Mouse (Mus musculus): ENCODE results near the gene Ulk4. TPM values are rescaled to one million over a fixed set of nuclear protein-coding genes. Genes with fewer than 3 reads are reported as not detected.
A peak's percentile ranks its signal among the peaks of the same experiment; 100 is the strongest.

Gene Ulk4
- 1 to 10 TPM; 7.2 to 7.5 TPM for total RNA-seq (2021)

DNA sequence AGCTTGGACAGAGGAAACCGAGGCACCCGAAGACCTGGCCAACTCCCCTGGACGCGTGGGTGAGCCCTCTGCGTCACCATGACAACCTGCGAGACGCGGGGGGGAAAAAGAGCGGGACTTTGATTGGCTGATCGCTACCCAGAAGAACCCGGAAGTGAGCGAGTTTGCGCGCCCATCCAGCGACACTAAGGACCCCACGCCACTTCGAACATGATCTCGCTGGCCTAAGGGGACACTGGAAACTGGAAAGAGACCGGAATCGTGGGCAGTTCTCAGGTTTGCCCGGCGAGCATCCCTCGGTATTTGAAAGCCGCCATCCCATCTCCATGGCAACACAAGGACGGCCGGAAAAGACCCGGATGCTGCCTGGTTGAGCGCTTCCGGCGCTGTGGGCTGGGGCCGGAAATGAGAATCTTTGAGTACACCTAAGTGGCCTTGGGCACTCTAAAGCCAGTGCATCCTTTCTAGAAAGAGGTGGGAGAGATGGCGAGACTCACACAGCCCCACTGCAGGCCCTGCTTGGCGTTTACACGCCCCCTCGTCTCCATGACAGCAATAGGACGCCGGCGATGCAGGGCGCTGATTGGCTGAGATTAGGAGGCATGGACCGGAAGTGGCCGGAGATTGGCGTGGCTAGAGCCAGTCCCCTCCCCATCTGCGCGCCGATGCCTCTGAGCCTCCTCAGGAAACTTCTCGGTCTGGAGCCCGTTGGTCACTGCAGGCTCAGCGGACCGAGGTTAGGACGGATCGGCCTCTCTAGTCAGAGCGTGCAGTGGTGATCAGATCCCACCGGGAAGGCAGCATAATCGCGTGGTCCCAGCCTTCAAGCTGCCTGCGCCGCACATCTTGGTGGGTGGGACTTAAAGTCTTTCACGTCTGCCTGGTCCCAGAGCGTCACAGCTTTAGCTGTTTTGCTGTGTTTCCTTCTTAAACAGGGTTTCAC, at the start of gene Ulk4:
Gene Ulk4 (minus strand): TSS at position 80 of the 943 bp plus-strand sequence.
- intact Hi-C loops (cut with DNase I), result no loop called here
- DNase-seq (ENCODE audit: extremely low spot score in 1 of 2, low spot score in 2 of 2), result peak; percentile 93 to 95

DNA sequence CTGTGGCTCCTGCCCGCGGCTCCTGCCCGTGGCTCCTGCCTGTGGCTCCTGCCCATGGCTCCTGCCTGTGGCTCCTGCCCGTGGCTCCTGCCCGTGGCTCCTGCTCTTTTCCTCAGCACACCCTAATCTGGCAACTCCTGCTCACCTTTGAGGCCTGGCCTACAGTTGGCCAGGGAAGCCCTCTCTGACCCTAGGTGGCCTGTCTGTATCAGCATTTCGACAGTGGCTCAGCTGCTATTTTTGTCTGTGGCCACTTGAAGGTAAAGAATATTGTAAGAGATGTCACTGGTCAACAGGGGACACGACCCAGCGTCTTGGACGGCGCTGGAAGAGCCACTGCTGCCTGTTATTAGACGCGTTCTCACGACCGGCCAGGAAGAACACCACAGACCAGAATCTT, 45.0 kb upstream of the Ulk4 start:
- no peak for DNase-seq (ENCODE audit: extremely low spot score in 1 of 2, low spot score in 2 of 2)
- intact Hi-C loops (cut with DNase I), result no loop called here

- intact Hi-C loops (cut with DNase I), result no loop called here
- no peak for DNase-seq (ENCODE audit: extremely low spot score in 1 of 2, low spot score in 2 of 2)
Observed at GRCm38 (mm10) chr9:121321118-121321517, 44.1 kb upstream of the Ulk4 start.

DNA sequence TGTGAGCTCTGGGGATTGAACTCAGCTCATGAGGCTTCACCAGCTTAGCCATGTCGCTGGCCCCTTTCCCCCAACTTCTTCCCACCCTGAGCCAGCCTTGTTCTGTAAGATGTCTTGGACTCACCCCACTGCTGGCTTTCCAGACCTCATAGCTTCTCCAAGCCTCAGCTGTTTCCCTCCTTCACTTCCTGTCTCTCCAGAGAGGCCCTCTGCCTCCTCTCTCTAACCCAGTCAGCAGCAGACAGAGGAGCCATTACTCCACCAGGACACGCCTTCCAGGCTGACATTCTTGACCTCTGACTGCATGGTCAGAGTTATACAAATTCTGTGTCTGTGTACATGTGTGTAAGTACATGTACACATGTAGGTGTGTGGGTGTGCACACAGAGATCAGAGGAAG, 43.4 kb upstream of the Ulk4 start:
- DNase-seq (ENCODE audit: extremely low spot score in 1 of 2, low spot score in 2 of 2), result no peak
- intact Hi-C loops (cut with DNase I), result no loop called here

DNA sequence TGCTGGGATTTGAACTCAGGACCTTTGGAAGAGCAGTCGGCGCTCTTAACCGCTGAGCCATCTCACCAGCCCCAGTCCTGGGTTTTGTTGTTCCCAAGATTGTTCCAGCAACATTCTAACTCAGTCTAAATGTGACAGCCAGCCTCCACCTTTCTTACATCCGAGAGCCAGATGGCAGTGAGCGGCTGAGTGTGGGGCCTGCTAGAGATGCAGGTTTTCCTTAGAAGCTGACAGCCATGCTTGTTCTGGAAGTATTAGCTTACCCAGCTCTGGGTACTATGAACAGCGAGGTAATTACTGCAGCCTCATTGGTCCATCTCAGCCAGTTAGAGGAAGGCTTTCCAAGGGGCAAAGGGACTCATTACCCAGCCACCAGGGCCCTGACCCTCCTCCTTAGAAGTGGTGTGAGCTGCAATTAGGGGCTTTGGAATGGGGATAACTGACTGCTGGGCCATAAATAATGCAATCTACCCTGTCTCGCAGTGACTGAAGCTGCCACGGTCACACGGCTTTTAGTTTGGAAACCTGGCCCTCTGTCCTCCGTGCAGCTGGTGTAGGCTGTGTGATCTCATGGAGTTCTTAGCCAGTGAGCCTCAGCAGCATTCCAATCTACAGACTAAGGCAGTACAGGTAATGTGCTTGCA, 42.4 kb upstream of the Ulk4 start:
- no peak for DNase-seq (ENCODE audit: extremely low spot score in 1 of 2, low spot score in 2 of 2)
- intact Hi-C loops (cut with DNase I), result no loop called here

DNA sequence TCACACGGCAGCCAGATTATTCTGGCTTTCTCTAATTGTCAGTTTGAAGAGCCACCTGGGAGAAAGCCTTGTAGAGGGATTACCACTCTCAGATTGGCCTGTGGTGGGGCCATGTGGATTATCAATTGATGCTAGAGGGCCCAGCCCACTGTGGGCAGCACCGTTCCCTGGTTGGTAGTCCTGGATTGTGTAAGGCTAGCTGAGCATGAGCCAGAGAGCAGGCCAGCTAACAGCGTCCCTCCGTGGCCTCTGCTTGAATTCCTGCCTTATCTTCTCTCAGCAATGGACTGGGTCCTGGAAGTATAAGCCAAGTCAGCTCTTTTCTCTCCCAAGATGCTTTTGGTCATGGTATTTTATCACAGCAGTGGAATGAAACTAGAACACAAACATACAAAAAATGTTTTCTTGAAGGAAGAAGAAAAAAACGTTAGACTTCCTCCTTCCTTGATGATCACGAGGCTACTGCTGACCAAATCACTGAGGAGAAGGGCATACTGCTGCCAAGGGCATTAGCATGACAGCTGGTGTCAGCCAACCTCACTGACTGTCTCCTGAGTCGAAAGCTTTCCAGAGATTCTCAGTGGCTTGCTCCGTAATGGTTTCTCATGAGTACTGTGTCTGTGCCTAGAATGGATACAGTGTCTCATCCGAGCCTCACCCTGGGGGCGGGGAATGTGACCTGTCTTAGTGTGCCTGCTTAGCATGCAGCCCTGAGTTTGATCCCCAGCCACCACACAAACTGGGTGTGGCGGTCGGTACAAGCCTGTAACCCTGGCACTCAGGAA, 39.8 kb upstream of the Ulk4 start:
- no peak for DNase-seq (ENCODE audit: extremely low spot score in 1 of 2, low spot score in 2 of 2)
- intact Hi-C loops (cut with DNase I), result no loop called here

DNA sequence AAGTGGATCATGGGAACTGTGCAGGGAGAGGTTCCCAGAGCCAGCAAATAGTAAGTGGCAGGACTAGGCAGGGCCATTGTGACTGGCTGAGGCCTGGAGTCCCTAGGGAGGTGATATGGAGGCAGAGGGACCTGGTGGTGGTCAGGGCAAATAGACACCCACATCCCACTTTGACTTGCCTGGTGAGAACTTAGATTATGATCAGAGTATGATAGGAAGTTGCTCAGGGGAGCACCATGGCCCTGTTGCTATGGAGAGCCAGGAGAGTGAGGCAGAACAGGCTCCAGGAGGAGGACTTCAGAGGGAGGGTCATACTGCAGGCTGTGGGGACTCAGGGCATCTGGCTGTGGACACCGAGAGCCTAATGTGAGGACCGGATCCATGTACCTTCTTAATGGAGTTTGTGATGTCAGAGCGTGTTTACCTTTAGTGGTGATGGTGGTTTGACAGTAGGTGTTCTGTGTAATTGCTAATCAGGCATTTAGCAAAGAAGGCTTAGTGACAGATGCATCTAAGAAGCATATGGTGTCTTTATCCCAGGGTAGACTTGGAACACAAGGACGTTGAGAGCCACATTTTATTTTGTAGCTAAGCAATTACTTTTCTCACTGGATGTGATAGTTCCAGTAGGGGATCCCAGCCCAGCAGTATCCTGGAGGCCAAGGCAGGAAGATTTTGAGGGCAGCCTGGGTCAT, 39.1 kb upstream of the Ulk4 start:
- intact Hi-C loops (cut with DNase I), result no loop called here
- DNase-seq (ENCODE audit: extremely low spot score in 1 of 2, low spot score in 2 of 2), result no peak

GRCm38 (mm10) chr9:121314541-121315152, 37.6 kb upstream of the Ulk4 start:
- DNase-seq (ENCODE audit: extremely low spot score in 1 of 2, low spot score in 2 of 2), result peak in 1 of 2 experiments; percentile 69
- intact Hi-C loops (cut with DNase I), result no loop called here

DNA sequence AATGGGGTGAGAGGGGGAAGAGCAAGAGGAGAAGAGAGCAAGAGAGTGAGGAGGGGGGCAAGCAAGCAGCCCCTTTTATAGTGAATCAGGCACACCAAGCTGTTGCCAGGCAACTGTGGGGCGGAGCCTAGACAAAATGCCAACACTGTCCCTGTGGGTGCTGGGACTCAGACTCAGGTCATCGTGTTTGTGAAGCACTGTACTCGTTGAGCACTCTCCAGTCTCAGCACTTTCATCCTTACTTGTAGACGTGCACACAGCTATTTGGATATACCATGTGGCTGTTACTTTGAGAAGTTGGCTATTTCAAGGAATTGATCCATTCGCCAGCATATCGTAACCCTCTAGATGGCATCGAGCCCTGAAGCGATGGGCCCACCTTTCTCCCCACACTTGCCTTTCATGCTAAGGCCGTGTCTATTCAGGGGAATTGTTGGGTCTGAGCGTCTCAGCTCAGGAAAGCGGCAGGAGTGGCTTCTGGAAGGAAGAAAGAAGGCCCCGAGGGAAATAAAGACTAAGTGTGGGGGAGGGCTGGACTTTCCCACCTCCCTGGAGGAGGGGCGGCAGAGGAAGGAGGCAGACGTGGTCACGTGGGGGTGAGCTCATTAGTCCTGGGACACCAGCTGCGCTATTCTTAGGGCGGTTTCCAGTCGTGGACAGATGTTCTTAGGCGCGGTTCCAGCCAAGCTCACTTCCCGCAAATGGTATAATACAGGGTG, 36.8 kb upstream of the Ulk4 start:
- intact Hi-C loops (cut with DNase I), result no loop called here
- DNase-seq (ENCODE audit: extremely low spot score in 1 of 2, low spot score in 2 of 2), result peak in 1 of 2 experiments; percentile 93

DNA sequence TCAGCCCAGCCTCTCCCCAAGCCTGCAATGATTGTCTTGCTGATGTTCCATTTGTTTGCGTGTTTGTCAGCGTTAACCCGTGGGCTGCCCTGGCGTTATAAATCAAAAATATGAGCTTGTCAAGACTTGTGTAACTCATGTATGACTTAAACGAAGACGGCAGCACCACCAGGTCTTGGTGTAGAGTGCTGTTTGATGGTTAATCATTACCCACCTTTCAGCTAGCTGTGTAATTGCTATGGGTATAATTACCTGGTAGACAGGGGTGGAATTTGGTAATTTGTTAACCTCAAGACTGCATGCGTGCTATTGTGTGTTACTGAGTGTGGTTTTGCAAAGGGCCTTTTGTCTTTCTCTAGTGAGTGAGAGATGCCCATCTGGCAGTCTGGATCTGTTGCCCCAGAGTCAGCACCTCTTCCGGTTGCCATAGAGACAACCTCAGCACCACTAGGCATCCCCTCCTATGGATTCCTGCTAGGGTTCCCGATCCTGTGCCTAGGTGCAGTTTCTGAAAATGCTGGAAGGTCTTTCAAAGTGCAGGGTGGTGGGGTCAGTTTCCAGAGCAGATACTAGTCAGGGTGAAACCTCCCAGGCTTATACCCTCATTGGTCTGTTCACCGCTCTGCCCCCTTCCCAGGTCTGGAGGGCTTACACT, 35.4 kb upstream of the Ulk4 start:
- no peak for DNase-seq (ENCODE audit: extremely low spot score in 1 of 2, low spot score in 2 of 2)
- intact Hi-C loops (cut with DNase I), result no loop called here

DNA sequence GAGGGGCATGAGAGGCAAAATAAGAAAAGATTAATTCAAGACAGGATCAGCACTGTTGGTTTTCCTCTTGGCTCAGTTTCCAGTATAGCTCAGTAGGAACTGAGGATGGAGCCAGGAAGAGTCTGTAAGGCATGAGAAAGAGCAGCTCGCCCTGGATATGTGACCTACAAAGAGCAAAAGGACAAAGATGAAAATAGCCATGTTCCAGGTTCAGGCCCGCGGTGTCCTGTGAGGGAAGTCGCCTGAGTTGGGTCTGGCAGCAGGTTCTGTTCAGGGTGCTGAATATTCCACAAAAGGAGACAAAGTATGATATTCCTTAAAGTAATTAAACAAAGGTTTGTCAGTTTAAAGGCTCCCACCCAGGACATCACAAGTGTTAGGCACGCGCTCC, 34.8 kb upstream of the Ulk4 start:
- DNase-seq (ENCODE audit: extremely low spot score in 1 of 2, low spot score in 2 of 2), result no peak
- intact Hi-C loops (cut with DNase I), result no loop called here

DNA sequence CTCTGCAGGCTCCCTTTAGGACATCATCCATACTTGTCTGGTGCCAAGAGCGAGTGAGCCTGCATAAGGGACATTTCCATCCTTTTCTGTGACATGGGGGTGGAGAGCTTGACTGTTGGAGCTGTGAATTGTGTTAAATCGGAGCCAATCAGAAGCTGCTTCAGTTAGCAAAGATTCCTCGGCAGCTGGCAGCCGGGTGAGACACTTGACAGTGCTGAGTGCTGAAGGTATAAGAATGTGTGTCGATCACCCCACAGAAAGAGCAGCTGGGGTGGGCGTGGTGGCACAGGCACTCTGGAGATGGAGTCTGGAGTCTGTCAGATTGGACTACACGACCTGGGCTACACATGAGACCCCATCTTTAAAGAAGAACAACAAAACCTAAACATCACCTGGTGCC, 33.5 kb upstream of the Ulk4 start:
- DNase-seq (ENCODE audit: extremely low spot score in 1 of 2, low spot score in 2 of 2), result no peak
- intact Hi-C loops (cut with DNase I), result no loop called here

DNA sequence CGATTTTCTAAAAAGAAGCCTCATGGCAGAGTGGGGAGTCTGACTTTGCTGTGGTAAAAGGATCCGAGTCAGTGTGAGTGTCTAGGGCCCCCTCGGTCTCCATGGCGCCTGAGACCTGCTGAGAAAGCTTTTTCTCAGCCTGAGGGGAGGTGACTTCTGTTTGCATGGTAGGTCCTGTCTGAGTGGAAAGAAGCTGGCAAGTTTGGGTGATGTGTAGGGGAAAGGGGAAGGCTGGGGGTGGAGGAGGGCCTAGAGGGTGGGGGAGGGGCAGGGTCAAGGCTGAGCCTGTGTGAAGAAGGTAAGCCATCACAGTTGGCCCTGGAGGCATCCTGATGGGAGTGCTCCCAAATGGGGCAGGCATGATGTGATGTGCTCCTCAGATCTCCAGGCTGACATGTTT, 32.3 kb upstream of the Ulk4 start:
- no peak for DNase-seq (ENCODE audit: extremely low spot score in 1 of 2, low spot score in 2 of 2)
- intact Hi-C loops (cut with DNase I), result no loop called here

DNA sequence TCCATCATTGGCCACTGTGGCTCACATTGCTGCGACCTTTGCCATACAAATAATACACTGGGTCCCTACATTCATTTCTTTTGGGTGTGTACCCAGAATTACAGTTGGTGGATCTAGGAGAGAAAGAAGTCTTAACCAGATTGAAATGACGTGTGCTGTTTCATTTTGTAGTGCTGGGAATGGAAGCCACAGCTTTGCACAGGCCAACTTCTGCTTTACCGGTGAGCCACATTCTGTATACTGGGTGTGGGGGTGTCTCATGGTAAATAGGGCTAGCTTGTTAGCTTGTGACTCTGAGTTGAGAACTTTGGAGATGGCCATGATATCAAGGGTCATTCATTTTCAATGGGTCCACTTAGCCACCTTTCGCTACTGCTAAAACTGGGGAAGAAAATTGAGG, 28.5 kb upstream of the Ulk4 start:
- intact Hi-C loops (cut with DNase I), result no loop called here

GRCm38 (mm10) chr9:121304520-121304919, 27.5 kb upstream of the Ulk4 start:
- intact Hi-C loops (cut with DNase I), result no loop called here
- peak in 1 of 2 experiments; percentile 18 for DNase-seq (ENCODE audit: extremely low spot score in 1 of 2, low spot score in 2 of 2)

More for the DNA sequence above, 28.5 kb upstream of the Ulk4 start:
- no peak for DNase-seq (ENCODE audit: extremely low spot score in 1 of 2, low spot score in 2 of 2)

- intact Hi-C loops (cut with DNase I), result no loop called here
- DNase-seq (ENCODE audit: extremely low spot score in 1 of 2, low spot score in 2 of 2), result peak in 1 of 2 experiments; percentile 12
Observed at GRCm38 (mm10) chr9:121303748-121304147, 26.8 kb upstream of the Ulk4 start.

- DNase-seq (ENCODE audit: extremely low spot score in 1 of 2, low spot score in 2 of 2), result peak in 1 of 2 experiments; percentile 15
- intact Hi-C loops (cut with DNase I), result no loop called here
Observed at GRCm38 (mm10) chr9:121303086-121303485, 26.1 kb upstream of the Ulk4 start.
